Mouse (Mus musculus) heart, postnatal 0 days (tissue): Measurements from ENCODE around the gene Map2k3.

Experiments used
- CTCF ChIP-seq: IDR thresholded peaks from 2 replicates; pipeline ENCODE4 v1.5.1; 2016; ENCODE audit warnings: antibody characterized with exemption, control low read depth, low read depth
- EP300 ChIP-seq: IDR thresholded peaks from 2 replicates; pipeline ENCODE4 v1.6.1; 2016; ENCODE audit warnings: antibody characterized with exemption, low read depth

DNA sequence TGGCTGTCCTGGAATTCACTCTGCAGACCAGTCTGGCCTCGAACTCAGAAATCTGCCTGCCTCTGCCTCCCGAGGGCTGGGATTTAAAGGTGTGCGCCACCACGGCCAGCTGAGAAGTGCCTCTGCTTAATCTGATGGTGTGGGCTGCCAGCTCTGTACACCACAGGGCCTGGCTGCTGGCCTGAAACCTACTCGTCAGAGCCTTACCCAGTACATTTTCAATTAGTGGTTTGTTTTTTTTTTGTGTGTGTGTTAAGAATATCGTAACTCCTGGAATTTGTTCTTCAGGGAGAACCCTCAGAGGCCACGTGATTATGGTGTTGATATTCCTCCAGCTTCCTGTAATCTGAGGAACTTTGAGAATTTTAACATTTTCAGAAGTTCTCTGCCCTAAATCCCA lies 29.8 kb upstream of the Map2k3 start:
- TF ChIP-seq CTCF (no peak), EP300 (no peak)
